Mouse (Mus musculus): ENCODE measurements at regions not wholly inside any gene's neighbourhood (a gene's known extent, or its start where the extent isn't known, plus 50 kb on each side); places are given as distances from the start of the nearest gene placed in this dataset.

- 88% methylated on average over 7 of the region's 7 CpGs for WGBS
- no peak overlapping the region for H3K9ac ChIP-seq
These were observed 112.4 kb upstream of the Cited2 start for GRCm38 (mm10) chr10:17610592-17610991.

GRCm38 (mm10) chr10:17613281-17613680, 109.7 kb upstream of the Cited2 start:
- Histone ChIP-seq H3K27me3 (no peaks in the 10 kb centered on the region), H3K27ac (no peak overlapping the region), H3K36me3 (replicated peaks) (no peaks in the 10 kb centered on the region), H3K4me3 (replicated peaks) (no peak overlapping the region), H3K4me2 (no peak overlapping the region), H3K9me3 (no peaks in the 10 kb centered on the region), H3K4me1 (no peaks in the 10 kb centered on the region), H3K9ac (no peak overlapping the region)
- 97% methylated on average over 3 of the region's 3 CpGs for WGBS
- ATAC-seq (ENCODE audit: low FRiP score), result no peak

More at GRCm38 (mm10) chr10:17610592-17610991, 112.4 kb upstream of the Cited2 start:
- no peak for ATAC-seq (ENCODE audit: low FRiP score)
- Histone ChIP-seq H3K36me3 (replicated peaks) (no peaks in the 10 kb centered on the region), H3K4me1 (no peaks in the 10 kb centered on the region), H3K9me3 (no peaks in the 10 kb centered on the region), H3K27ac (no peak overlapping the region), H3K4me3 (replicated peaks) (no peak overlapping the region), H3K4me2 (no peak overlapping the region), H3K27me3 (no peaks in the 10 kb centered on the region)

GRCm38 (mm10) chr10:17618024-17618423, 105.0 kb upstream of the Cited2 start:
- Histone ChIP-seq H3K4me3 (replicated peaks) (no peak overlapping the region), H3K4me1 (no peaks in the 10 kb centered on the region), H3K27ac (no peak overlapping the region), H3K36me3 (replicated peaks) (no peaks in the 10 kb centered on the region), H3K27me3 (no peaks in the 10 kb centered on the region), H3K9ac (no peak overlapping the region), H3K9me3 (no peaks in the 10 kb centered on the region), H3K4me2 (no peak overlapping the region)
- no peak for ATAC-seq (ENCODE audit: low FRiP score)
- WGBS, result 89% methylated on average over 1 of the region's 1 CpGs

DNA sequence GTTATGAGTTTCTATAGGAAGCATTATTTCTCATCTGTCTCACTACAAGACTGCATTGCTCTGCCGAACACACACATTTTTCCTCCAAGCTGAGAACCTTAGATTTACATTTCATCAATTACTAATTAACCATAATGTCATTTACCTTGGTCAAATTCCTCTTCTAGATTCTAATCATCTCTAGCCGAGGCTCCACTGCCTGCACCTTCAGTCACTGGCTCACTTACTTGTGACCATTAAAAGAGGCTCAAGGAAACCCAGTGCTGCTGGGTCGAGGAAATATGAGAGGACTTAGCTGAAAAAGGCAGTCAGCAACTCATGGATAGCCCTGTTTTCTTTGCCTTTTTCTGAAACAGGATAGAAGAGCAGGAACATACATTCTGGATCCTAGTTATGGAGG, 103.4 kb upstream of the Cited2 start:
- no peak overlapping the region for H3K4me3 ChIP-seq (replicated peaks)
- H3K9ac ChIP-seq, result no peak overlapping the region
- H3K27me3 ChIP-seq, result no peaks in the 10 kb centered on the region
- H3K9me3 ChIP-seq, result no peaks in the 10 kb centered on the region
- H3K4me1 ChIP-seq, result no peaks in the 10 kb centered on the region
- no peaks in the 10 kb centered on the region for H3K36me3 ChIP-seq (replicated peaks)
- H3K4me2 ChIP-seq, result no peak overlapping the region
- ATAC-seq (ENCODE audit: low FRiP score), result no peak
- 72% methylated on average over 3 of the region's 3 CpGs for WGBS
- no peak overlapping the region for H3K27ac ChIP-seq

DNA sequence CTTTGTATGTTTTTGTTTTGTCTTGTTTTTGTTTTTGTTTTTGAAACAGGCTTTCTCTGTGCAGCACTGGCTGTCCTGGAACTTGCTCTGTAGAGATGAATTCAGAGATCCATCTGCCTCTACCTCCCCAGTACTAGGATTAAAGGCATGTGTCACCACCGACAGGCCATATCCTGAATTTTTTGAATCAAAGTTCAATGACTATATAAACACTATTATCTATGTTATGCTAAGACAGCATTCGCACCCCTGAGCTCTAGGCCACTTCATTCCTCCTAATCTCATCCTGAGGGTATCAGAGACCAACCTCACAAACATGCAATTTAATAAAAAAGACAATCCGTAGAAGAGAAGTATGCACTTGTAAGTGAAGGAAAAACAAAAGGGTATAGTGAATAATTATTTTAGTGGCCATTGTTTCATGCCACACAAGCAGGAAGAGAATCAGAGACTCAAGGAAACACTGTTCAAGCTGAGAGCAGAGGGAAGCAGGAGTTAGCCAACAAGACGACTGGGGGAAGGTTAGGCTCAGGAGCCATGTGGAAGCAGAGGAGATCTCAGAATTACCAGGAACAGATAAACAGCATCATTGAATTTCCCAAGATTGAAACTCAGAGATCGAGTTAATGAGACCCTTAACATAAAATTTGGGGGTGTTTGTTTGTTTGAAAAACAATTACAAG, 101.2 kb upstream of the Cited2 start:
- 71% methylated on average over 5 of the region's 5 CpGs for WGBS
- H3K27ac ChIP-seq, result no peak overlapping the region
- H3K9ac ChIP-seq, result no peak overlapping the region
- no peaks in the 10 kb centered on the region for H3K36me3 ChIP-seq (replicated peaks)
- no peaks in the 10 kb centered on the region for H3K4me1 ChIP-seq
- no peaks in the 10 kb centered on the region for H3K9me3 ChIP-seq
- H3K4me2 ChIP-seq, result no peak overlapping the region
- ATAC-seq (ENCODE audit: low FRiP score), result no peak
- H3K27me3 ChIP-seq, result no peaks in the 10 kb centered on the region
- H3K4me3 ChIP-seq (replicated peaks), result no peak overlapping the region

DNA sequence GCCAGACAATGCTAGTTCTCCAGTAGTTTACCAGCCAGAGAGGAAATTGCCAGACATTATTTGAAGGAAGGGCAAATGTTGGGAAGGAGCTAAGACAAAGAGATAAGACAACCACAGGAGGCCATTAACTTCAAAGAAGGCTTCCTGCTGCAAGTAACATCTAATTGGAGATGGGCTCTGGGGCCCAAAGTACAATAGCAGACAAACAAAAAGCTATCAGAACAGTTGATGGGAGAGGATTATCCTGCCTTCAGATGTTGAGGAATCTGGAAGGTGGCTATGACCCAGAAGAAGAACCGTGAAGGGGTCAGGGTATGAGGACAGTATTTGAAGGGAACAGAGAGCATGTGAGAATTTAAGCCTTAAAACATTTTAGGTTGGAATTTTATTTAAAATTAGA, 100.2 kb upstream of the Cited2 start:
- Histone ChIP-seq H3K27me3 (no peaks in the 10 kb centered on the region), H3K36me3 (replicated peaks) (no peaks in the 10 kb centered on the region), H3K4me1 (no peaks in the 10 kb centered on the region), H3K4me3 (replicated peaks) (no peak overlapping the region), H3K4me2 (no peak overlapping the region), H3K9ac (no peak overlapping the region), H3K27ac (no peak overlapping the region), H3K9me3 (no peaks in the 10 kb centered on the region)
- WGBS, result 9% methylated on average over 1 of the region's 1 CpGs
- ATAC-seq (ENCODE audit: low FRiP score), result no peak

DNA sequence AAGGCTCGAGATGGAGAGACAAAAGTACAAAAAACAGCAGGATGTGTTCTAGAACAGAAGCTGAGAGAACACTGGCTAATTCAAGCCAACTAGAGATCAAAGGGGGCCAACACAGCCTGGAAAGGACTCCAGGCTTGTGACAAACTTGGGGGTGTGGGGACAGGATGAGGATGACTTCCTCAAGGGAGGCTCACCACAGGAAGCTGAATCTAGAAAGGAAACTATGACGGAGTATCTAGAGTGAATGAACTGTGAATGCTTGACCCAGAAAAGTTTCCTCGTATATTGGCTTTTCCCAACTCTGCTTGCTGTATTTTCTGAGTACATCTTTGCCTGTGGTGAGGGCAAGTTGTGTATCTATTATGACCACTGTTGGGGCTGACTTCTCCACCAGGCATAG, 93.3 kb upstream of the Cited2 start:
- Histone ChIP-seq H3K4me2 (no peak overlapping the region), H3K27me3 (no peaks in the 10 kb centered on the region), H3K9me3 (no peaks in the 10 kb centered on the region), H3K9ac (no peak overlapping the region), H3K36me3 (replicated peaks) (no peaks in the 10 kb centered on the region), H3K27ac (no peak overlapping the region), H3K4me1 (peaks cover 24% of the 10 kb centered on the region), H3K4me3 (replicated peaks) (no peak overlapping the region)
- no peak for ATAC-seq (ENCODE audit: low FRiP score)
- 69% methylated on average over 3 of the region's 3 CpGs for WGBS

DNA sequence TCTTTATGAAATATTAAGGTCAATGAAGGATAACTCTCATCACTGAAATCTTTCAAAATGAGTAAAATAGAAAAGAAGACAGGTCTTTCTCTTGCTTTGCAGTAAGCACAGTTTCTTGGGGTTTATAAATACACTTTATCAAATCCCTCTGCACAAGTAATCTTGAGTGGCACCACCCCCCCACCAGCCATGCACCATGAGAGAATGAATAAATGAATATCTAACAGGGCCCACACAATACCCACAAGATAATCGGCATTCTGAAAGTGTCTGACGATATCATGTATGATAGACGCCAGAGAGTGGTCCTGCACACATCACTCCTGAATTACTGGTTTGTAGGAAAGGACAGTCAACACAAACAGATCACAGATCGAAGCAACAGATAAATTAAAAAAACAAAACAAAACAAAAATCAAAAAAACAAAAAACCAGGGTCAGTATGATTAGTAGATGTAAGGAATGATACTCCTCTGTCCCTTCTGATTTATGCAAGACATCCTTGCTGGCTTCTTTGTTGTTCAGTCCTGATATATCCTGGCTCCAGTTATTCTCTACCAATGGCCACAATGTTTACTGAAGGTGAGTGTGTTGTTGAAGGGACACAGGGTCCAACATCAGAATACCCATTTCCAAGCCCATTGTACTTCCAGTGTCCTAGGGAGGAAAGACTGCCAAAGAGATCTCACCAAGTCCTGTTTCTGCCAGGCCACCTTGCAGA, 92.0 kb upstream of the Cited2 start:
- Histone ChIP-seq H3K27ac (peak overlapping the region; percentile 78), H3K36me3 (replicated peaks) (no peaks in the 10 kb centered on the region), H3K4me2 (no peak overlapping the region), H3K4me3 (replicated peaks) (no peak overlapping the region), H3K9ac (no peak overlapping the region), H3K27me3 (no peaks in the 10 kb centered on the region), H3K4me1 (peaks cover 24% of the 10 kb centered on the region), H3K9me3 (no peaks in the 10 kb centered on the region)
- peak; percentile 64 for ATAC-seq (ENCODE audit: low FRiP score)
- 47% methylated on average over 4 of the region's 4 CpGs for WGBS

- Histone ChIP-seq H3K4me3 (replicated peaks) (no peak overlapping the region), H3K9ac (no peak overlapping the region), H3K4me2 (peak overlapping the region; percentile 13; the same call in 1 of the 2 replicates), H3K4me1 (peaks cover 24% of the 10 kb centered on the region), H3K36me3 (replicated peaks) (no peaks in the 10 kb centered on the region), H3K9me3 (no peaks in the 10 kb centered on the region), H3K27ac (peak overlapping the region; percentile 63), H3K27me3 (no peaks in the 10 kb centered on the region)
- WGBS, result 32% methylated on average over 5 of the region's 5 CpGs
- ATAC-seq (ENCODE audit: low FRiP score), result peak; percentile 66
These were observed 91.2 kb upstream of the Cited2 start for GRCm38 (mm10) chr10:17631817-17632216.

DNA sequence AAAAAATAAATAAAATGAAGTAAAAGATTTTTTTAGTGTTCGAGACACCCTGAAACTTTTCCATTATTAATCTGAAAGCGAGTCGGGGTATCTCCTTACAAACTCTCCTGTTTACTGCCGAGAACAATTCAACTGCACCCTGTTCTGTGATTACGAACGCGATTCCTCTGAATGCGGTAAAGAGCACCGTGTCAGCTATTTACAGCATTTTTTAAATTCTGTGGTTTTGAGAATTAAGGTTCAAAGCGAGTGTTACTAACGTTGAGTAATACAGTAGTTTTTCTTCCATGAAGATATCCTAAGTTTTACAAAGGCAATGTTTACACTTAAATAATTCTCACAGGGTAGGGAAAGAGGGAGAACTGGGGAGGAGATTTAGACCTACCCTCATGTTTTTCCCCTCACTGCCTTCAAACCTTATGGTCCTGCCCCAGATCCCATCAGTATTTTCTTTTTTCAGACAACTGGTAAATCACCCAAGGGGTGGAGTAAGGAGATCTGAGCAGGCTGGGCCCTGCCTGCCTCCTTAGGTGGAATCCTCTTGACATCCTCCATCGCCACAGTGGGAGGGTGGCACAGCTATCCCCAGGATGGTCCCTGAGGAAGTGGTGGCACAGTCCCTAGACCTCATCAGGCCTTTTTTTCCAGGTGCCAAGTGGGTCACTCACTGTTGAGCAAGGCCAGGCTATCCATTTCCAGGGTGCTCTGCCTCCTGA, 89.9 kb upstream of the Cited2 start:
- Histone ChIP-seq H3K9me3 (no peaks in the 10 kb centered on the region), H3K36me3 (replicated peaks) (no peaks in the 10 kb centered on the region), H3K27ac (no peak overlapping the region), H3K4me2 (no peak overlapping the region), H3K4me3 (replicated peaks) (no peak overlapping the region), H3K9ac (no peak overlapping the region), H3K4me1 (peaks cover 24% of the 10 kb centered on the region), H3K27me3 (no peaks in the 10 kb centered on the region)
- 83% methylated on average over 12 of the region's 12 CpGs for WGBS
- ATAC-seq (ENCODE audit: low FRiP score), result no peak

DNA sequence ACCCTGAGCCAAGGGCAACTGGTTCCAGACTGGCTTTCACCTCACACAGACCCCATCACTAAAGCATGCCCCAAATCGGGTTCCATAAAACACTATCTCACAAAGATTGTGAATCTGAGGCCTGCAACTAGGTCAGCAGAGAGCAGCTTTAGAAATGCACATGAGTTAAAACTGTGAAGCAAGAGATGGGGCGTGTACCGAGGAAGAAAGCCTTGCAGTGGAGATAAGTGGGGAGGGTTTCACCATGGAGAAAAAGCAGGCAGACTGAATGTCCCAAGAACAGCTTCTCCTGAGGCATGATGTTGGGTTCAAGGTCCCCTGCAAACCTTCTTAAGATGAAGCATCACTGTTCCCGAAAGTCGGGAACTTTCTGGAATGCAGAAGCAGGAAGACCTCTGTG, 77.7 kb upstream of the Cited2 start:
- H3K4me2 ChIP-seq, result no peak overlapping the region
- no peaks in the 10 kb centered on the region for H3K9me3 ChIP-seq
- H3K4me3 ChIP-seq (replicated peaks), result no peak overlapping the region
- H3K36me3 ChIP-seq (replicated peaks), result no peaks in the 10 kb centered on the region
- ATAC-seq (ENCODE audit: low FRiP score), result no peak
- no peaks in the 10 kb centered on the region for H3K27me3 ChIP-seq
- WGBS, result 88% methylated on average over 5 of the region's 5 CpGs
- H3K27ac ChIP-seq, result no peak overlapping the region
- no peak overlapping the region for H3K9ac ChIP-seq
- H3K4me1 ChIP-seq, result no peaks in the 10 kb centered on the region

DNA sequence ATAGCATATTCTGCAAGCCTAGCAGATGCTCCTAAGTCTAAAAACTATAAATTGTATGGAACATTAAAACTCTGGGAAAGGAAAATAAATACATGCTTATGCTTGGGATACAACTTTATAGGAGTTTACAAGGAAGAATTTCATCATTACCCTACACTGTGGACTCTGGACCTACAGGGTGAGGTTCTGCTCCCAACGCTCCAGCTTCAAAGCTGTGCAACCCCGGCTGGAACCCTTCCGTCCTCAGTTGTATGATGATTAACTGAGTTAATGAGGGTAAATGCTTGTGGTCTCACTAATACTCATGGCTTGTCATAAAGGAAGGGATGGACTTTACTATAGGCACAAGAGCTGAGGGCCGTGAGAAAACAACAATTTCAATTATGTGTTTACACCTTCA, 76.6 kb upstream of the Cited2 start:
- ATAC-seq (ENCODE audit: low FRiP score), result no peak
- Histone ChIP-seq H3K4me3 (replicated peaks) (no peak overlapping the region), H3K4me2 (no peak overlapping the region)

More for the DNA sequence above, 76.6 kb upstream of the Cited2 start:
- Histone ChIP-seq H3K27me3 (no peaks in the 10 kb centered on the region), H3K4me1 (no peaks in the 10 kb centered on the region), H3K27ac (no peak overlapping the region), H3K9me3 (no peaks in the 10 kb centered on the region), H3K9ac (no peak overlapping the region), H3K36me3 (replicated peaks) (no peaks in the 10 kb centered on the region)
- 82% methylated on average over 4 of the region's 4 CpGs for WGBS
